Mouse (Mus musculus) midbrain, postnatal 0 days (tissue): ENCODE measurements around the gene Higd1b. TPM values are rescaled to one million over a fixed set of nuclear protein-coding genes. Genes with fewer than 3 reads are reported as not detected.
A peak's percentile ranks its signal among the peaks of the same experiment; 100 is the strongest.

Source experiments
- ATAC-seq: fragments of 200-750 bp; cut with Nextera tagmentation; 2 replicates; pipeline ENCODE4 v1.8.0; 2017; ENCODE audit warnings: moderate number of reproducible peaks, mild to moderate bottlenecking, moderate TSS enrichment, moderate library complexity; ENCODE audit not compliant: low FRiP score
- DNase-seq: peaks from one replicate; pipeline ENCODE4 v3.0.0-alpha.2; 2015; ENCODE audit warnings: low spot score
- H3K27ac ChIP-seq: fragments of 300-500 bp; sonication (generic); 2 replicates; pipeline ENCODE4 v1.5.1; 2014; ENCODE audit warnings: low read depth, mild to moderate bottlenecking, low read length, mixed read lengths
- H3K27me3 ChIP-seq: fragments of 300-500 bp; sonication (generic); 2 replicates; pipeline ENCODE4 v1.6.1; 2014; ENCODE audit warnings: low read length, control low read depth, mixed read lengths; ENCODE audit not compliant: insufficient read depth
- H3K36me3 ChIP-seq: fragments of 300-500 bp; sonication (generic); 2 replicates; pipeline ENCODE4 v1.6.1; 2014; ENCODE audit warnings: low read length, control low read depth, mixed read lengths; ENCODE audit not compliant: insufficient read depth
- H3K4me1 ChIP-seq: fragments of 300-500 bp; sonication (generic); 2 replicates; pipeline ENCODE4 v1.6.1; 2014; ENCODE audit warnings: mild to moderate bottlenecking, control low read depth, antibody characterized with exemption, low read length, mixed read lengths; ENCODE audit not compliant: insufficient read depth
- H3K4me2 ChIP-seq: fragments of 300-500 bp; sonication (generic); 2 replicates; pipeline ENCODE4 v1.6.1; 2014; ENCODE audit warnings: low read depth, mild to moderate bottlenecking, low read length, mixed read lengths; ENCODE audit not compliant: poor library complexity, severe bottlenecking
- H3K4me3 ChIP-seq: fragments of 300-500 bp; sonication (generic); 2 replicates; pipeline ENCODE4 v1.5.1; 2014; ENCODE audit warnings: low read depth, mild to moderate bottlenecking, low read length, moderate library complexity
- H3K9ac ChIP-seq: fragments of 300-500 bp; sonication (generic); replicated peaks from 2 replicates; pipeline ENCODE4 v1.6.1; 2014; ENCODE audit warnings: mild to moderate bottlenecking, low read length, moderate library complexity, mixed read lengths; ENCODE audit not compliant: poor library complexity, severe bottlenecking
- H3K9me3 ChIP-seq: fragments of 300-500 bp; sonication (generic); 2 replicates; pipeline ENCODE4 v1.6.1; 2016; ENCODE audit warnings: low read length, control low read depth
- CTCF ChIP-seq: IDR thresholded peaks from 2 replicates; pipeline ENCODE4 v1.5.1; 2016; ENCODE audit warnings: antibody characterized with exemption, mild to moderate bottlenecking
- WGBS: fragments of 180-500 bp; shearing (Covaris S2); extraction: QIAGEN DNeasy Blood & Tissue Kit; methylation state at CpG from one replicate; pipeline ENCODE4 v1.1.7; 2014; 5-methylcytosine and 5-hydroxymethylcytosine counted together
- polyA plus RNA-seq: library from polyadenylated mRNA; unstranded; fragments of >200 nt; fragmentation: Nextera tagmentation; extraction: Ambion mirVana; gene quantifications from 2 replicates; pipeline ENCODE4 v1.2.1, GENCODE M21; 2015
- total RNA-seq: library from RNA; depleted of rRNA; stranded (reverse); fragments of >200 nt; gene quantifications from 2 replicates; pipeline ENCODE4 v1.2.3, GENCODE M21; 2014

Gene Higd1b
- total and polyA plus RNA-seq, 2 experiments from 2014 or later: 12.3 to 13.1 TPM

DNA sequence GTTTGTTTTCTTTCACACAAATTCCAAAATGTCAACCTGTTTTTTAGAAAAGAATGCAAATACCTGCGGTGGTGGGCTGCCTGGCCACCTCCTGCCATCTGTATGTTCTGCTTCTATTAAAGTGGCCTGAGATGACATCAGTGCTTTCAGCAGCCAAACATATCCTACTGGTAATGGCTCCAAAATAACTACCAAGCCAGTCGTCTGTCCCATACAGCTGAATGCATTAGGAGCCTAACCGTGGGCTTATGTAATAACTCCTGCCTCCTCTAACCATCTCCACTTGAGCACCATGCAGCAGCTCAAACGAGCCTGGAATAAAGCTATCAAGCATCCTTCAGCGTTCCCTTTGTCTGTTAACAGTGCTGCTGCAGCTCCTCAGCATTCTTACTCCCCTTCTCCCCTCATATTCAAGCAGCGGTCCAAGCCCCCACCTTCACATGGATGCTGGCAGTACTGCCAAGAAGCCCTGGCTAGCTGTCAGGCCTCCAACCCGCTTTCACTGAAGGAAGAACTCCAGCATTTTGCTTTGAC lies 39.2 kb downstream of the Higd1b start:
- H3K4me3 ChIP-seq: no peak overlapping the region
- H3K9me3 ChIP-seq: no peaks in the 10 kb centered on the region
- peaks cover 2% of the 10 kb centered on the region; the same call in 1 of the 2 replicates for H3K4me1 ChIP-seq
- H3K4me2 ChIP-seq: no peak overlapping the region
- TF ChIP-seq CTCF: no peak
- WGBS: 89% methylated on average over 7 of the region's 7 CpGs
- H3K27me3 ChIP-seq: no peaks in the 10 kb centered on the region
- no peak overlapping the region for H3K27ac ChIP-seq
- DNase-seq: no peak
- H3K36me3 ChIP-seq: peaks cover 40% of the 10 kb centered on the region
- H3K9ac ChIP-seq: no peak overlapping the region
- no peak for ATAC-seq

DNA sequence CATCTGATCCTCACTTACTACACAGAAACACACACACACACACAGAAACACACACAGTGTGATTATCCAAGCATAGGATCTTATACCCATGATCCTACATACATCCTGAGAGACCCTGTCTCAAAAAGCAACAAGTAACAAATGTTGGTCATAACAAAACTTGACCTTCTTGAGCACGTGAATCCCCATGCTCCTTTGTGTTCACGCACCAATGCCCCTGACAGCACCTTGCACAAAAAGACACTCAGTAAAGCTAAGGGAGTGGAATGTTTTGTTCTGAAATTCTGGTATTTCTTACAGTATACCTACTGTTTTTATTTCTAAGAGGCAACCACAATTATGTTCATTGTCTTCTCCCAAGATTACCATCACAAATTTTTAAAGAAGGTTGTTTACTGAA lies 43.9 kb downstream of the Higd1b start:
- H3K9me3 ChIP-seq: no peaks in the 10 kb centered on the region
- DNase-seq (no peak), ATAC-seq (no peak)
- peaks cover 18% of the 10 kb centered on the region for H3K36me3 ChIP-seq
- H3K9ac ChIP-seq: 0 out of 2 replicates have a peak overlapping the region, but pooled peaks have one; percentile 67
- no peak overlapping the region for H3K27ac ChIP-seq
- peak overlapping the region; percentile 69; the same call in 1 of the 2 replicates for H3K4me3 ChIP-seq
- no peaks in the 10 kb centered on the region for H3K27me3 ChIP-seq
- peak overlapping the region; percentile 68; the same call in 1 of the 2 replicates for H3K4me2 ChIP-seq
- peaks cover 5% of the 10 kb centered on the region; the same call in 1 of the 2 replicates for H3K4me1 ChIP-seq
- 64% methylated on average over 2 of the region's 2 CpGs for WGBS
- no peak for TF ChIP-seq CTCF

DNA sequence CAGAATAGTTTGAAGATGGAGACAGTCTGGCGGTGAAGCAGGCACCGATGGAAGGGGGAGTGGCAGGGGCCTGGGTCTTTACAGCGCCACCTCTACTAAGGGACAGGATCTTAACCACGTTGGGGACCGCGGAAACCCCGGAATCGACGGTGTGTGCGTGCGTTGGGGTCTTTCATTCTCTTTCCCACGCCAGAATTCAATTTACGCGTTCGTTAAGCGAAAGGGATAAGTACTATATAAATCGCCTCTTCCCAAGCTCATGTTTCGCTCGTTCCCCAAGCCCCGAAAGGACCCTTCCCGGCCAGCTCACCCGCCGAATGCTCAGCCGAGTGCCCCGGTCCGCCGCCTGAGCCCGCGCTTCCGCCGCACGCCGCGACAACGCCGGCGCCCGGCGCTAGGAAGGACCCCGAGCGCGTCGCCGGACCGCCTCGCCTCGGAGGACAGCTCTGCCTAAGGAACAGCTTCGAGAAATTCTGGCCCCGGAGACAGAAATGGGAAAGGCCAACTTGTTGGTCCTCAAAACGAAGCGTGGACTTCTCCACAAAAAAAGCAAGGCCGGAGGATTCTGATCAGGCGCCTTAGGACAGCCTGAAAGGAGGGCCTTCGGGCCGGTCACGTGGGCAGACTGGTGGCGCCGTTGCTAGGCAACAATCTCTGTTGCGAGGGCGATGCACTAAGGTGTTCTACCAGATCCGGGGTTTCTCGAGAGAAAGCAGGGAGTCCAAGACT lies 45.1 kb downstream of the Higd1b start, which contains the start of the genes Eftud2 and Ccdc103:
Eftud2 (minus strand) TSS at position 401 of the 729 bp plus-strand sequence.
Ccdc103 (plus strand) TSS at position 620 of the 729 bp plus-strand sequence.
- peak; percentile 4; the same call in 1 of the 2 replicates for TF ChIP-seq CTCF
- Histone ChIP-seq H3K4me2 (peak within 1 kb of the TSS; percentile 68), H3K27ac (peak within 1 kb of the TSS; percentile 85), H3K36me3 (peaks cover 10% of the 10 kb centered on the region), H3K9me3 (no peaks in the 10 kb centered on the region), H3K27me3 (no peaks in the 10 kb centered on the region), H3K4me1 (peaks cover 5% of the 10 kb centered on the region; the same call in 1 of the 2 replicates), H3K9ac (peak within 1 kb of the TSS; percentile 67), H3K4me3 (peak within 1 kb of the TSS; percentile 69)
- DNase-seq (peak; percentile 93), ATAC-seq (peak; percentile 89)
- WGBS: under 1% methylated on average over 62 of the region's 62 CpGs

DNA sequence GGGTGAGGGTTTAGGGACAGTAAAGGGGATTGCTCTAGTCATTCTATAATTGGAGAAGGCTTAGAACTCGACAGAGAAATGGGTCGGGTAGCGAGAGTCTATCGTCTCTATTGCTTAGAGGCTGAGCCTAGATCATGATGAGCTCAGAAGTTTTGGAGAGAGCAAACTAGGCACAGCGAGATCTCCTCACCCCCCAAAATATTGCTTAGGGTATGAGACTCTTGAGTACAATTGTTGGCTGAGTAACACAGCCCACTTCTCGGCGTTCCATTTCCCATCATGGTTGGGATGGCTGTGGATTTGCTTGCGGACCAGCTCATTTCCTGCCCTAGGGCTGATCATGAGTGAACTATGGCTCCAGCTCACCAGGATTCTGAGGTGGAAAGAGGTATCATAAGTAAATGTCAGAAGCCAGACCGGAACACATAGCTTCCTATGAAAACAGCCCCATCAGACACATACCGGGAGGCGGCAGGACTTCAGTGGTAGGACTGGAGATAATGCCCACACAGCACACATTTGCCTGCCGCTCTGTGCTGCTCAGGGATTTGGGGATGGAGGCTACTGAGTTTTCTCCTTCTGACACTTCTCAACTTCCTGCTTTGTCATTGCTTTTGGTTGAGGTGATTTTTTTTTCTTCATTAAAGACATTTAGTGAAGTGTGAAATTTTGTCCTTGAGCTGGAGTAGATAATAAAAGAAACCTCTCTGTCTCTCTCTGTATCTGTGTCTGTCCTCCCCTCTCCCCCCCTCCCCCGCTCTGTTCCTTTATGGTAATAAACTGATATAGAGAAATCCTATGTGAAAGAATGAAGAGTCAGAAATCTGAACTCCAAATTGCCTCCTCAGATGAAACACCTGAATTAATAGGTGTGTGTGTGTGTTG lies 45.9 kb downstream of the Higd1b start:
- peak overlapping the region; percentile 67 for H3K9ac ChIP-seq
- no peak for DNase-seq
- TF ChIP-seq CTCF: no peak

DNA sequence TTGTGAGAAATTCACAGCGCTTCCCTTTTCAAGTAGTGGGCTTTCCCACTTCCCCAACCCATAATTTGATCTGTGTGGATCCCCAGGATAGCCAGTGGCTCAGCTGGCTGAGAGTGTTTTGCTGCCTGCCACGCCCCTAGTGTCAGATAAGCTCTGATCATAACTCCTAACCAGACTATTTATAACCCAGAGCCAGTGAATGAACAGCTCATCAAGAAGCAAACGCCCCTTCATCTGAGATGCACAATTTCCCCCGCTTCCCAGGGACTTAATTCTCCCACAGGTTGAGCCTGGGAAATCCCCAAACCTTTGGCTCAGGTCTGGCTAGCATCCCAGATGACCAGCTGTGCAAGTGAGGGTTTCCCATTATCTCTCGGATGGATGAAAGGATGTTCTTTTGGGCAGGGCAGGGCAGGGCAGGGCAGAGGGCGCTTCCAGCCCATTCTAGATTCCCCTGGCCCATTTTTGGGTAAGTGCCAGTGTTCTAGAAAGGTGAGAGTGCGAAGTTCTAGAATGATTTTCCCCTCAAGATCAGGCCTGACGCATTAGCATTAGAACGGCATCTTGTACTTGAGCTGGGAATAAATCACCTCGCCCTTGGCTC lies 49.1 kb downstream of the Higd1b start, which contains the start of gene Fam187a:
Fam187a (plus strand) TSS at position 554 of the 604 bp plus-strand sequence.
- Histone ChIP-seq H3K4me1 (peaks cover 9% of the 10 kb centered on the region), H3K4me3 (no peak within 1 kb of the TSS), H3K36me3 (no peaks in the 10 kb centered on the region; the same call in 1 of the 2 replicates), H3K9me3 (no peaks in the 10 kb centered on the region), H3K4me2 (no peak within 1 kb of the TSS), H3K27me3 (no peaks in the 10 kb centered on the region), H3K27ac (no peak within 1 kb of the TSS), H3K9ac (no peak within 1 kb of the TSS)
- ATAC-seq (no peak), DNase-seq (no peak)
- TF ChIP-seq CTCF: no peak
- 64% methylated on average over 10 of the region's 10 CpGs for WGBS

More for the DNA sequence above, 45.9 kb downstream of the Higd1b start:
- peak overlapping the region; percentile 68 for H3K4me2 ChIP-seq
- H3K9me3 ChIP-seq: no peaks in the 10 kb centered on the region
- no peaks in the 10 kb centered on the region for H3K27me3 ChIP-seq
- peak; percentile 6; the same call in 1 of the 2 replicates for ATAC-seq
- peaks cover 5% of the 10 kb centered on the region; the same call in 1 of the 2 replicates for H3K4me1 ChIP-seq
- WGBS: 15% methylated on average over 13 of the region's 13 CpGs
- peaks cover 8% of the 10 kb centered on the region for H3K36me3 ChIP-seq
- H3K4me3 ChIP-seq: peak overlapping the region; percentile 69
- peak overlapping the region; percentile 85 for H3K27ac ChIP-seq
